Mouse (Mus musculus): ENCODE measurements around the gene Fgf6. TPM values are rescaled to one million over a fixed set of nuclear protein-coding genes. Genes with fewer than 3 reads are reported as not detected.

Gene Fgf6
- polyA plus RNA-seq, 1 experiment from 2014 or later: 0.13 TPM

Other genes starting within 250 kb of the Fgf6 start
- gene Ndufa9, start 166.4 kb upstream of the Fgf6 start, polyA plus RNA-seq (2016; fragmentation: Nextera tagmentation; extraction: Ambion mirVana): 346 and 353 TPM in 2 replicates
- not detected in 2 replicates for gene Akap3, start 162.5 kb upstream of the Fgf6 start, polyA plus RNA-seq (2016; fragmentation: Nextera tagmentation; extraction: Ambion mirVana)
- gene Dyrk4, start 93.7 kb upstream of the Fgf6 start, polyA plus RNA-seq (2016; fragmentation: Nextera tagmentation; extraction: Ambion mirVana): 0.17 TPM in 1 of 2 replicates, not detected in the other
- 39.1 and 42.5 TPM in 2 replicates for gene Rad51ap1, start 76.0 kb upstream of the Fgf6 start, polyA plus RNA-seq (2016; fragmentation: Nextera tagmentation; extraction: Ambion mirVana)
- gene D6Wsu163e, start 75.6 kb upstream of the Fgf6 start, polyA plus RNA-seq (2016; fragmentation: Nextera tagmentation; extraction: Ambion mirVana): 12.6 and 13.2 TPM in 2 replicates
- 0.27 and 0.40 TPM in 2 replicates for gene Fgf23, start 57.3 kb downstream of the Fgf6 start, polyA plus RNA-seq (2016; fragmentation: Nextera tagmentation; extraction: Ambion mirVana)
- 9.1 and 9.2 TPM in 2 replicates for gene Tigar, start 94.0 kb downstream of the Fgf6 start, polyA plus RNA-seq (2016; fragmentation: Nextera tagmentation; extraction: Ambion mirVana)
- gene Ccnd2, start 136.6 kb downstream of the Fgf6 start, polyA plus RNA-seq (2016; fragmentation: Nextera tagmentation; extraction: Ambion mirVana): 650 and 669 TPM in 2 replicates

All from heart, embryonic 12.5 days (tissue).